Mouse (Mus musculus): ENCODE data around the gene Rb1.

Rb1 gene

GRCm38 (mm10) chr14:73238498-73239250, 86.9 kb downstream of the Rb1 start:
- ChIA-PET CTCF (interaction anchor here in 2 of 4 experiments (0.5 to 0.6 kb wide), 2 partner anchors 14 to 68 kb away, joined by 3 to 10 read pairs; no protein-coding TSS in a partner anchor), POLR2A (interaction anchor here in 3 of 4 experiments (0.7 to 1.8 kb wide), 11 partner anchors 8 to 146 kb away, joined by 3 to 12 read pairs (median 5); partner anchors contain the start of gene Itm2b (in 1 of the 3))

- POLR2A ChIA-PET = interaction anchor here in 3 of 4 experiments (0.8 to 1.8 kb wide), 10 partner anchors 9 to 147 kb away, joined by 3 to 12 read pairs (median 5); partner anchors contain the start of gene Itm2b (in 1 of the 3)
- CTCF ChIA-PET = interaction anchor here in 2 of 4 experiments (0.6 kb wide), 2 partner anchors 15 to 213 kb away, joined by 3 to 5 read pairs; no protein-coding TSS in a partner anchor
These were observed 87.7 kb downstream of the Rb1 start, which contains the start of gene Lpar6 for GRCm38 (mm10) chr14:73237848-73238321. Gene Lpar6 (plus strand): TSS chr14:73237895.

GRCm38 (mm10) chr14:73234468-73235031, 91.1 kb downstream of the Rb1 start:
- POLR2A ChIA-PET = interaction anchor here in 1 of 4 experiments (0.6 kb wide), 1 partner anchor 21 kb away, joined by 3 read pairs; no protein-coding TSS in a partner anchor

GRCm38 (mm10) chr14:73231286-73231982, 94.2 kb downstream of the Rb1 start:
- POLR2A ChIA-PET = interaction anchor here in 1 of 4 experiments (1.2 to 1.3 kb wide), 2 partner anchors 17 to 23 kb away, joined by 3 to 4 read pairs; no protein-coding TSS in a partner anchor
- CTCF ChIA-PET = no interaction called here

More at GRCm38 (mm10) chr14:73234468-73235031, 91.1 kb downstream of the Rb1 start:
- CTCF ChIA-PET = interaction anchor here in 1 of 4 experiments (0.6 kb wide), 1 partner anchor 128 kb away, joined by 3 read pairs; no protein-coding TSS in a partner anchor

- POLR2A ChIA-PET = interaction anchor here in 2 of 4 experiments (0.6 to 2.0 kb wide), 2 partner anchors 11 to 107 kb away, joined by 3 to 6 read pairs; partner anchors contain the start of gene Lpar6 (in 1 of the 2)
These were observed 98.8 kb downstream of the Rb1 start for GRCm38 (mm10) chr14:73226849-73227248.

GRCm38 (mm10) chr14:73226346-73226745, 99.3 kb downstream of the Rb1 start:
- ChIA-PET POLR2A (interaction anchor here in 2 of 4 experiments (0.6 to 2.0 kb wide), 2 partner anchors 12 to 106 kb away, joined by 3 to 6 read pairs; partner anchors contain the start of gene Lpar6 (in 1 of the 2)), CTCF (interaction anchor here in 1 of 4 experiments (0.6 kb wide), 1 partner anchor 17 kb away, joined by 5 read pairs; no protein-coding TSS in a partner anchor)

More at GRCm38 (mm10) chr14:73226849-73227248, 98.8 kb downstream of the Rb1 start:
- CTCF ChIA-PET = no interaction called here

GRCm38 (mm10) chr14:73222316-73222970, 103.2 kb downstream of the Rb1 start:
- POLR2A ChIA-PET = interaction anchor here in 1 of 4 experiments (1.6 kb wide), 1 partner anchor 11 kb away, joined by 3 read pairs; no protein-coding TSS in a partner anchor
- CTCF ChIA-PET = no interaction called here

GRCm38 (mm10) chr14:73217062-73217461, 108.6 kb downstream of the Rb1 start:
- ChIA-PET POLR2A (no interaction called here), CTCF (no interaction called here)

GRCm38 (mm10) chr14:73211477-73211876, 114.1 kb downstream of the Rb1 start:
- CTCF ChIA-PET = no interaction called here
- POLR2A ChIA-PET = interaction anchor here in 1 of 4 experiments (0.9 to 1.1 kb wide), 2 partner anchors 11 to 12 kb away, joined by 3 read pairs; no protein-coding TSS in a partner anchor

- CTCF ChIA-PET = no interaction called here
These were observed 115.4 kb downstream of the Rb1 start for GRCm38 (mm10) chr14:73210196-73210595.

GRCm38 (mm10) chr14:73209262-73209661, 116.4 kb downstream of the Rb1 start:
- POLR2A ChIA-PET = no interaction called here
- CTCF ChIA-PET = interaction anchor here in 2 of 4 experiments (0.6 to 0.7 kb wide), 2 partner anchors 17 to 198 kb away, joined by 5 read pairs; no protein-coding TSS in a partner anchor

More at GRCm38 (mm10) chr14:73210196-73210595, 115.4 kb downstream of the Rb1 start:
- POLR2A ChIA-PET = no interaction called here

- ChIA-PET CTCF (no interaction called here), POLR2A (interaction anchor here in 2 of 4 experiments (0.6 to 1.0 kb wide), 2 partner anchors 19 to 95 kb away, joined by 3 read pairs; no protein-coding TSS in a partner anchor)
These were observed 121.6 kb downstream of the Rb1 start for GRCm38 (mm10) chr14:73204016-73204415.

- ChIA-PET POLR2A (no interaction called here), CTCF (no interaction called here)
These were observed 124.2 kb downstream of the Rb1 start for GRCm38 (mm10) chr14:73201447-73201846.

- CTCF ChIA-PET = interaction anchor here in 1 of 4 experiments (0.6 kb wide), 1 partner anchor 89 kb away, joined by 3 read pairs; no protein-coding TSS in a partner anchor
- POLR2A ChIA-PET = no interaction called here
These were observed 126.6 kb downstream of the Rb1 start for GRCm38 (mm10) chr14:73199058-73199457.

- POLR2A ChIA-PET = no interaction called here
- CTCF ChIA-PET = no interaction called here
These were observed 138.7 kb downstream of the Rb1 start for GRCm38 (mm10) chr14:73186875-73187274.

GRCm38 (mm10) chr14:73181144-73181543, 144.5 kb downstream of the Rb1 start:
- CTCF ChIA-PET = interaction anchor here in 1 of 4 experiments (1.5 kb wide), 1 partner anchor 122 kb away, joined by 3 read pairs; no protein-coding TSS in a partner anchor
- POLR2A ChIA-PET = no interaction called here

- CTCF ChIA-PET = interaction anchor here in 1 of 4 experiments (1.5 kb wide), 1 partner anchor 123 kb away, joined by 3 read pairs; no protein-coding TSS in a partner anchor
- POLR2A ChIA-PET = no interaction called here
These were observed 145.0 kb downstream of the Rb1 start for GRCm38 (mm10) chr14:73180671-73181070.

- ChIA-PET CTCF (interaction anchor here in 1 of 4 experiments (0.6 kb wide), 1 partner anchor 66 kb away, joined by 5 read pairs; no protein-coding TSS in a partner anchor), POLR2A (interaction anchor here in 1 of 4 experiments (0.7 to 0.9 kb wide), 2 partner anchors 36 to 1608 kb away, joined by 3 read pairs; no protein-coding TSS in a partner anchor)
These were observed 146.4 kb downstream of the Rb1 start for GRCm38 (mm10) chr14:73179221-73179681.
